Mouse (Mus musculus) forebrain, embryonic 16.5 days (tissue): ENCODE measurements at regions not wholly inside any gene's neighbourhood (a gene's known extent, or its start where the extent isn't known, plus 50 kb on each side); places are given as distances from the start of the nearest gene placed in this dataset.

Source experiments
- ATAC-seq: fragments of 200-750 bp; cut with Nextera tagmentation; 2 replicates; pipeline ENCODE4 v1.8.0; 2017; ENCODE audit warnings: mild to moderate bottlenecking, moderate library complexity
- H3K27ac ChIP-seq: fragments of 300-500 bp; sonication (generic); 2 replicates; pipeline ENCODE4 v1.5.1; 2014; ENCODE audit warnings: low read length, control low read depth
- H3K27me3 ChIP-seq: fragments of 300-500 bp; sonication (generic); replicated peaks from 2 replicates; pipeline ENCODE4 v1.6.1; 2014; ENCODE audit warnings: low read length; ENCODE audit not compliant: control insufficient read depth, insufficient read depth
- H3K36me3 ChIP-seq: fragments of 300-500 bp; sonication (generic); 2 replicates; pipeline ENCODE4 v1.6.1; 2014; ENCODE audit not compliant: control insufficient read depth, insufficient read depth
- H3K4me1 ChIP-seq: fragments of 300-500 bp; sonication (generic); replicated peaks from 2 replicates; pipeline ENCODE4 v1.6.1; 2014; ENCODE audit warnings: low read length; ENCODE audit not compliant: control insufficient read depth, insufficient read depth
- H3K4me2 ChIP-seq: fragments of 300-500 bp; sonication (generic); 2 replicates; pipeline ENCODE4 v1.6.1; 2014; ENCODE audit warnings: mild to moderate bottlenecking, low read length, control low read depth
- H3K4me3 ChIP-seq: fragments of 300-500 bp; sonication (generic); replicated peaks from 2 replicates; pipeline ENCODE4 v1.5.1; 2014; ENCODE audit warnings: mild to moderate bottlenecking, low read length, control low read depth
- H3K9ac ChIP-seq: fragments of 300-500 bp; sonication (generic); replicated peaks from 2 replicates; pipeline ENCODE4 v1.6.1; 2014; ENCODE audit warnings: low read depth, low read length, control low read depth
- H3K9me3 ChIP-seq: fragments of 300-500 bp; sonication (generic); 2 replicates; pipeline ENCODE4 v1.6.1; 2016; ENCODE audit warnings: low read length; ENCODE audit not compliant: control insufficient read depth
- WGBS: fragments of 180-500 bp; shearing (Covaris S2); extraction: QIAGEN DNeasy Blood & Tissue Kit; methylation state at CpG from one replicate; pipeline ENCODE4 v1.1.7; 2014; 5-methylcytosine and 5-hydroxymethylcytosine counted together

- Histone ChIP-seq H3K4me2 (no peak overlapping the region), H3K9ac (no peak overlapping the region), H3K27me3 (no peaks in the 10 kb centered on the region), H3K36me3 (no peaks in the 10 kb centered on the region), H3K4me3 (no peak overlapping the region), H3K9me3 (no peaks in the 10 kb centered on the region), H3K4me1 (no peaks in the 10 kb centered on the region), H3K27ac (no peak overlapping the region)
- 95% methylated on average over 8 of the region's 8 CpGs for WGBS
- no peak for ATAC-seq
Observed at GRCm38 (mm10) chr8:44418003-44418402, 517.2 kb upstream of the Fat1 start.

DNA sequence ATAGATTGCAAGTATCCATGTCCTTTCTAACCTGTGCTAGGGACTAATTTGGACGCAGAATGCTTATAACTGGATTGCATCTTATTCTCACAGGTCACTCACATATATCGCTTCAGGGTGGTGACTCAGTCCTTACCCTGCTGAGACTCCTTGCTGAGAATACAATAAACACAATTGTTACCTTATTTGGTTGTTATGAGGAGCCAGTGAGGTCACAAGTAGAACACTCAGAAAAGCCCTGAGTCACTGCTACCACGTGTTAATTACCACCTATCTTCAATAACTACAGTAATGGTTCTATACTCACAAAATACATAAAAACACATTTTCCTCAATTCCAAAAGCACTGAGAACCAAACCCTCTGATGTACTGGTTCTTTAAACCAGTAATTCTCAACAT, 479.8 kb upstream of the Fat1 start:
- Histone ChIP-seq H3K9me3 (no peaks in the 10 kb centered on the region), H3K36me3 (no peaks in the 10 kb centered on the region), H3K27me3 (no peaks in the 10 kb centered on the region), H3K27ac (no peak overlapping the region), H3K4me1 (no peaks in the 10 kb centered on the region), H3K4me3 (no peak overlapping the region), H3K4me2 (no peak overlapping the region), H3K9ac (no peak overlapping the region)
- no peak for ATAC-seq
- WGBS = 64% methylated on average over 3 of the region's 3 CpGs

GRCm38 (mm10) chr8:44456336-44456735, 478.9 kb upstream of the Fat1 start:
- no peak overlapping the region for H3K4me2 ChIP-seq
- no peaks in the 10 kb centered on the region for H3K27me3 ChIP-seq
- WGBS = 77% methylated on average over 7 of the region's 7 CpGs
- H3K4me3 ChIP-seq = no peak overlapping the region
- H3K9ac ChIP-seq = no peak overlapping the region
- no peak for ATAC-seq
- H3K36me3 ChIP-seq = no peaks in the 10 kb centered on the region
- no peak overlapping the region for H3K27ac ChIP-seq
- no peaks in the 10 kb centered on the region for H3K9me3 ChIP-seq
- no peaks in the 10 kb centered on the region for H3K4me1 ChIP-seq

DNA sequence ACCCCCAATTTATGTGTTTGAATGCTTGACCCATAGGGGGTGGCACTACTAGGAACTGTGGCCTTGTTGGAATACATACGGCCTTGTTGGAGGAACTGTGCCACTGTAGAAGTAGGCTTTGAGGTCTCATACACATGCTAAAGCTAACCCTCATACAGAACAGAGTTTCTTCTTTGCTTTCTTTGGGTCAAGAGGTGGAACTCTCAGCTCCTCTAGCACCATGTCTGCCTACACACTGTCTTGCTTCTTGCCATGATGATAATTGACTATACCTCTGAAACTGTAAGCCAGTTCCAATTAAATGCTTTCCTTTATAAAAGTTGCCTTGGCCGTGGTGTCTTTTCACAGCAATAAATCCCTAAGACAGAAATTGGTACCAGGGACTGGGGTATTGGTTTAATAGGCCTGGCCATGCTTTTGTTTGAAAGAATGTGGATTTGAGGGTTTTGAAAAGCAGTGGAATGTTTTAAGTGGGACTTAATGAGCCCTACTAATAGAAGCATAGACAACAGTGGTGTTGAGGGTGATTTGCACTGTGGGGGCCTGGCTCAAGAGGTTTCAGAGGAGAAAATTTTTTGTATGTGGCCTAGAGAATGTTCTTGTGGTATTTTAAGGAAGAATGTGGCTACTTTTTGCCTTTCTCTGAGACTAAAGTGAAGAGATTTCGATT, 468.7 kb upstream of the Fat1 start:
- no peak overlapping the region for H3K4me3 ChIP-seq
- no peak overlapping the region for H3K27ac ChIP-seq
- no peaks in the 10 kb centered on the region for H3K9me3 ChIP-seq
- no peak overlapping the region for H3K4me2 ChIP-seq
- H3K36me3 ChIP-seq = no peaks in the 10 kb centered on the region
- H3K27me3 ChIP-seq = no peaks in the 10 kb centered on the region
- H3K9ac ChIP-seq = no peak overlapping the region
- WGBS = 9% methylated on average over 3 of the region's 3 CpGs
- peak; percentile 62 for ATAC-seq
- no peaks in the 10 kb centered on the region for H3K4me1 ChIP-seq

GRCm38 (mm10) chr8:44512876-44513275, 422.4 kb upstream of the Fat1 start:
- 69% methylated on average over 1 of the region's 1 CpGs for WGBS

GRCm38 (mm10) chr8:44525915-44526314, 409.3 kb upstream of the Fat1 start:
- H3K9ac ChIP-seq = no peak overlapping the region
- no peaks in the 10 kb centered on the region for H3K36me3 ChIP-seq
- no peaks in the 10 kb centered on the region for H3K9me3 ChIP-seq
- no peak for ATAC-seq
- no peak overlapping the region for H3K4me2 ChIP-seq
- H3K27me3 ChIP-seq = no peaks in the 10 kb centered on the region
- no peak overlapping the region for H3K27ac ChIP-seq
- H3K4me3 ChIP-seq = no peak overlapping the region
- H3K4me1 ChIP-seq = no peaks in the 10 kb centered on the region

More at GRCm38 (mm10) chr8:44512876-44513275, 422.4 kb upstream of the Fat1 start:
- no peak overlapping the region for H3K4me3 ChIP-seq
- no peaks in the 10 kb centered on the region for H3K36me3 ChIP-seq
- H3K4me2 ChIP-seq = no peak overlapping the region
- H3K9ac ChIP-seq = no peak overlapping the region
- ATAC-seq = no peak
- H3K9me3 ChIP-seq = no peaks in the 10 kb centered on the region
- H3K4me1 ChIP-seq = no peaks in the 10 kb centered on the region
- no peaks in the 10 kb centered on the region for H3K27me3 ChIP-seq
- H3K27ac ChIP-seq = no peak overlapping the region

DNA sequence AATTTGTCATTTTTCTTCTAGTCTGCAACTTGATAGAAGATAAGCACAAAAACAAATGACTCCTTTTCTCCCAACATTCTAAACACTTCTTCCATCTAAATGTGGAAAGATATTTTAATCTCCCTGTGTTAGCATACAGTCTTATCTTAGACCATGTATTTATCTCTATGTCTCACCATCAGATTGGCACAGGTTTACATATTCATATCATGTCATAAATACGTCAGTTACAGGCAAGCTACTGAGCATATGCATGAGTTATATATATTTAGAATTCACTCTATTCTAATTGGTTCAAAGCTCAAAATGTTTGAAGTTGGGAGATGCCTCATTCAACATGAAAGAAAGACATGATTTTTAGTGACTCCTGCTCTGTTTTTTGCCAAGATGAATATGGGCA, 405.6 kb upstream of the Fat1 start:
- Histone ChIP-seq H3K4me3 (no peak overlapping the region), H3K4me2 (no peak overlapping the region), H3K9me3 (no peaks in the 10 kb centered on the region), H3K27me3 (no peaks in the 10 kb centered on the region), H3K4me1 (no peaks in the 10 kb centered on the region), H3K27ac (no peak overlapping the region), H3K9ac (no peak overlapping the region), H3K36me3 (no peaks in the 10 kb centered on the region)
- ATAC-seq = peak; percentile 55; the same call in 1 of the 2 replicates
- 81% methylated on average over 1 of the region's 1 CpGs for WGBS

DNA sequence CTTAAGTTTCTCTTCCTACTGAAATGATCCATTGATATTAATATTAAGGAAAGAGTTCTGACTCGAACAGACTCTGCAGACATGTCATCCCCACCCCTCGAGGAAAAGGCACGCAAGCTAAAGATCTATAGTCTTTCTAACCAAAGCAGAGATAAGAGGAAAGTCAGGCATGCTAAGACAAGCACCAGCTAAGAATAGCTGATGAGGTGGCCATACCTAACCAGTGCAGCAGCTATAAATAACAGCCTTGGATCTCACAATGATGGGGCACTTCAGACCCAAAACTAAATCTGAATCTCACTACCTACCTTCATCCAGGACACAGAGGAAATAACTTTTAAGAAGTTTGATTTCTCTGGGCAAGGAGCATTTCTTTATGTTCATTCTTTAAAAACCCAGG, 386.4 kb upstream of the Fat1 start:
- Histone ChIP-seq H3K4me1 (no peaks in the 10 kb centered on the region), H3K4me2 (no peak overlapping the region), H3K4me3 (no peak overlapping the region), H3K9ac (no peak overlapping the region), H3K27ac (no peak overlapping the region), H3K36me3 (no peaks in the 10 kb centered on the region), H3K9me3 (no peaks in the 10 kb centered on the region), H3K27me3 (no peaks in the 10 kb centered on the region)
- WGBS = 92% methylated on average over 3 of the region's 3 CpGs
- ATAC-seq = no peak

GRCm38 (mm10) chr8:44559161-44559560, 376.1 kb upstream of the Fat1 start:
- Histone ChIP-seq H3K9me3 (no peaks in the 10 kb centered on the region), H3K4me3 (no peak overlapping the region), H3K36me3 (no peaks in the 10 kb centered on the region), H3K4me1 (no peaks in the 10 kb centered on the region), H3K27ac (no peak overlapping the region), H3K27me3 (no peaks in the 10 kb centered on the region), H3K9ac (no peak overlapping the region), H3K4me2 (no peak overlapping the region)
- no peak for ATAC-seq
- WGBS = 71% methylated on average over 9 of the region's 9 CpGs

DNA sequence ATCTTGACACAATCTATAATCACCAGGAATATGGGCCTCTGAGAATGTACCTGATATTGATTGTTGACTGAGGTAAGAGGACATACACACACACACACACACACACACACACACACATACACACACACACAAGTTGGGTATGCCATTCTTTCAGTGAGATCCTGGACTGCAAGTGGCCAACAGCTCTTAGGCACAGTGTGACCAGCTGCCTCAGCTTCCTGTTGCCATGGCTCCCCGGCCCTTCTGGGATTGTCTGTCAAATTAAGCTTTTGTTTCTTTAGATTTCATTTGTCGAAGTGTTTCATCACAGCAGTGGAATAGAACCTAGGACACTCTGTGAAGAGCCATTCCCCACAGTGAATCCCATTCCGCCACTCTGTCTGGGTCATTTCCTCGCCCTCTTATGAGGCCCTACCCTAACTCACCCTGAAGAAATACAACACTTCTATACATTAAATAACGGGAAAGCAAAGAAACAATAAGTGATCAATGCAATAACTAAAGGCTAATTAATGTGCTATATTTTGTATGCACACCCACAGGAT, 358.9 kb upstream of the Fat1 start:
- Histone ChIP-seq H3K9me3 (no peaks in the 10 kb centered on the region), H3K27ac (no peak overlapping the region), H3K27me3 (no peaks in the 10 kb centered on the region), H3K4me2 (no peak overlapping the region), H3K36me3 (no peaks in the 10 kb centered on the region), H3K4me1 (no peaks in the 10 kb centered on the region), H3K4me3 (no peak overlapping the region), H3K9ac (no peak overlapping the region)
- no peak for ATAC-seq
- WGBS = 61% methylated on average over 5 of the region's 5 CpGs
